Mouse (Mus musculus) cerebellum, postnatal 4 days (tissue): ENCODE results near the gene Letmd1.
"Not testable (repeated sequence)": the region's sequence is repeated elsewhere in the genome, so short reads cannot be mapped to it uniquely, and the experiment has no call there.

ENCODE experiments used
- DNase-seq, 2 experiments: peaks; one replicate each; pipeline ENCODE4 v3.0.0; 2022; ENCODE audit warnings: low spot score in 2 of 2, mixed read lengths in 1 of 2

Gene Letmd1

GRCm38 (mm10) chr15:100468295-100469188, at the start of gene Letmd1:
Letmd1 (plus strand) TSS chr15:100469023.
- peak; percentile 82 to 89 for DNase-seq

- DNase-seq: no peak
Measured at GRCm38 (mm10) chr15:100419311-100419710, 49.5 kb upstream of the Letmd1 start.

- DNase-seq: no peak
Measured at GRCm38 (mm10) chr15:100419901-100420745, 48.7 kb upstream of the Letmd1 start.

GRCm38 (mm10) chr15:100421059-100421757, 47.6 kb upstream of the Letmd1 start:
- no peak for DNase-seq

- DNase-seq: not testable (repeated sequence)
Measured at GRCm38 (mm10) chr15:100421758-100422197, 47.0 kb upstream of the Letmd1 start, which contains the start of gene Gm5475. Gm5475 (plus strand) TSS chr15:100422147.

DNA sequence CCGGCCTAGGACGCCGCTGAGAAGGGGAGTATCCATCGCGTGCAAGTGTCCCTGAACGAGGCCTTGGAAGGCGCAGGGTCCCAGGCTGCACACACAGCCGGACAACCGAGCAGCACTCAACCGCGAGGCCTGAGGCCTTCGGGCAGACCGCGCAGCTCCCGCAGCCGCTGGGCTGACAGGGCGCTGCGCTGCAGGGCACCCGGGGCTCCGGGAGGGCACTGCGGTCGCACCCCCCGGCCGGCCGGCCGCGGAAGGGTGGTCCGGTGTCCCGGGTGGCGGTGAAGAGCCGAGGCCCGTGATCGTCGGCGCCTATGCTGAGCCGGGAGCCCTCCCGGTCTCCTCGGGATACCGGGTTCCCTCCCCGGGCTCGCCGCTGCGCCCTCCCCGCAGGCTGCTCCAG, 46.3 kb upstream of the Letmd1 start:
- no peak for DNase-seq

- DNase-seq: peak; percentile 93 to 96
Measured at GRCm38 (mm10) chr15:100422899-100423860, 45.6 kb upstream of the Letmd1 start.

GRCm38 (mm10) chr15:100423916-100424315, 44.9 kb upstream of the Letmd1 start:
- no peak for DNase-seq

DNA sequence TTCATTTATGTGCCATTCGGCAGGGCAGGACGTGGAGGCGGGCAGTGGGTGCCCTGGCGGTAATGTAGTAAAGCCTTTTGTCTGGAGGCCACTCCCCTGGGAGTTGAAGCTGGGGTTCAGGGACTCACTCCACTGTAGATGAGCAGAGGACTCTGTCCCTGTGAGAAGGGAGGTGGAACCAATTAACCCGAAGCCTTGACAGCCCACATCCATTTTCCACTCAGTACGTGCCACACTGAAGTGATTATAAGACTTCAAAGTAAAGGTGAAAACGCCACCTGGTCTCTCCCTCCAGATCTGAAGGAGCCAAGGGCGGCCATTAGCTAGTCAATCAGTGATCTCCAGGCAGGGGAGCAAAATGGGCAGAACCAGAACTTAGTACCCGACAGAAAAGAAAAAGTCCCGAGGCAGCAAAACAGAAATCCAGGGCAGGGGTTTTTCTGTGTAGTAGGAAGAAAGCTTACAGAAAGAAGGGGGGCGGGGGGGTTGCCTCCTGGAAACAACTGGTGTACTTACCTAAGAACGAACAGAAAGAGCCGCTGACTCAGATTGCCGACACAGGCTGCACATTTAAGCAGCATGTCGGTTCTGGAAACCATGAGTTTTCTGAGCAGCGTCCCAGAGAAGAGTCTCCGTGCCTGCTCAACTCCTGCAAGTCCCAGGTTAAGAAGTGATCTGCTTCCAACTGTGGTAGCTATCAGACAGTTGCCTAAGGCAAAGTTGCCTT, 44.3 kb upstream of the Letmd1 start, which contains the start of gene Slc11a2:
Slc11a2 (minus strand) TSS at position 677 of the 727 bp plus-strand sequence.
- DNase-seq: no peak

DNA sequence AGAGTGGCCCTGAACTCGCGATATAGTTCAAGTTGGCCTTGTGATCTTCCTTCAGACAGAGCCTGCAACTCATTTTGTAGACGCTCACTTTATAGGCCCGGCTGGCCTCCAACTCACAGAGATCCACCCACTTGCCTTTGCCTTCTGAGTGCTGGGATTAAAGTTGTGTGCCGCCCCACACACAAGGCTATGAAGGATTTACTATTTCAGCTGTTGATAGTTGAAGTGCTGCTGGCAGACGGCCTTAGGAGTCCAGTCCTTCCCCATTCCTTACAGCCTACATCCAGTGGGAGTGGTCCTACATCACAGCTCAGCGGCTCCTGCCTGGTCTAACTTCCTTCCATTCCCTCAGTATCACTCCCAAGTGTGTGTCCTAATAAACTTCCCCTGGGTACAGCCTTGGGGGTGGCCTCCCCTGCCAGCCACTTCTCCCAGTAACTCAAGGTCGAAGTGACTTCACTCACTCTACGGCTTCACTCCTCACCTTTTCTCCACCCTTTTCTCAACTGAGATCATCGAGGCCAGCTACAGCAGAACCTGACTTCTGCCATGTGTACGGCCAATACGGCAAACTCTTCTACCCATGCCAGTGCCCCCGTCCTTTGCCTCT, 40.4 kb upstream of the Letmd1 start:
- no peak for DNase-seq

DNA sequence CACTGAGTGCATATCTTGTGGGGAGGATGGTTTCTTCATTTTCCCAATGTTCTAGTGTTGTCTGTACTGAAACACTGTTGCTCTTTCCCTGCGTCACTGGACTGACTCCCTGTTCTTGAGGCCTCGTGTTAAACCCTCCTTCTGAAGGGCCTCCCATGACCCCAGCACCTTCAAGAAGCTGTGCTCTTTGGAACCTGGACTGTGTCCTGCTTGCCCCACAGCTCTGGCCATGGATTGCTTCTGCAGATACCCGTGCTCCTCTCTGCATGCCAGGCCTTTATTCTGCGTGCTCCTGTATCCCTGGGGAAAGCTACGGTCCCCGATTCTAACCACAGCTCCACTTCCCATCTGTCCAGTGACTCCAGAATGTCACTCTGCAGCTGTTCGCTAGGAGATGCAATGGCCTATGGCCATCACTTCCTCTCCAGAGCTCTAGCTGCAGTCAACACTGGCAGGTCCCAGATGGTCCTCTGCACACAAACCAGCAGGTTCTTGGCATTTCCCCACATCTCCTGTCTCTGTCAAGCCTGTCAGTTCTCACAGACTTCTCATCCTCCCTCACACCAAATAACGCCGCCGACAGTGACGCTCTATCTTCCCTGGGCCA, 38.8 kb upstream of the Letmd1 start:
- DNase-seq: peak in 1 of 2 experiments; percentile 66

GRCm38 (mm10) chr15:100433234-100433633, 35.6 kb upstream of the Letmd1 start:
- no peak for DNase-seq

DNA sequence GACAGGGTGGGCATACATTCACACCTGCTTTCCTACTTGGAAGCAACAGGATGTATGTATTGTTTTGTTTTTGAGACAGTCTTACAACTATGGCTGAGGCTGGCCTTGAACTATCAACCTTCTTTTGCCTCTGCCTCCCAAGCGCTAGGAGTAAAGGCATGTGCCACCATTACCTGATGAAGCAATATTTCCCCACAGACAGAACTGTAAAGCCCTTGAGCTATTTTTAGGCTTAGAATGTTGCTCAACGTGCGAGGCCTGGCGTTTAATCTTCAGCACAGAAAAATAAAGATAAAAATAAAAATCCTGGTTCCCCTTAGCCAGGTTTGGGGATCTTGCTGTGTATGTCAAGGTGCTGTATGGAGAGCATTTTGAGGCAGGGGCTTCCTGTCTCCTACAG, 32.7 kb upstream of the Letmd1 start:
- no peak for DNase-seq

DNA sequence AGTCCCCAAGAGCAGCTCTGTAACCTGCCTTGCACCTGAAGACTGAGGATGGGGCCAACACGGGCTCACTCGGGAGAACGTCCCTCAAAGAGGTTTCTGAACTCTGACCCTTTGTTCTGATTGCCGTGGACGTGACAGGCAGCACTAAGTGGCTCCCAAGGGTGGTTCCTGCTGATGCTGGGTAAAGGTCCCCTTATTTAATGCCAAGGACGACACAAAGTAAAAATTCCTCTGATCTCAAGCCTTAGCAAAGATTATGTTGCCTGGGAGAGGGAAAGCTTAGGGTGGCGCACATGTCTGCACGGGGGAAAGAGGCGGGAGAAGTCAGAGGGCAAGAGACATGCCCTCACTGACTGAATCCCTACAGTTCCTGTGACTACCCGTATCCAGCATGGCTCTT, 32.3 kb upstream of the Letmd1 start:
- DNase-seq: no peak

DNA sequence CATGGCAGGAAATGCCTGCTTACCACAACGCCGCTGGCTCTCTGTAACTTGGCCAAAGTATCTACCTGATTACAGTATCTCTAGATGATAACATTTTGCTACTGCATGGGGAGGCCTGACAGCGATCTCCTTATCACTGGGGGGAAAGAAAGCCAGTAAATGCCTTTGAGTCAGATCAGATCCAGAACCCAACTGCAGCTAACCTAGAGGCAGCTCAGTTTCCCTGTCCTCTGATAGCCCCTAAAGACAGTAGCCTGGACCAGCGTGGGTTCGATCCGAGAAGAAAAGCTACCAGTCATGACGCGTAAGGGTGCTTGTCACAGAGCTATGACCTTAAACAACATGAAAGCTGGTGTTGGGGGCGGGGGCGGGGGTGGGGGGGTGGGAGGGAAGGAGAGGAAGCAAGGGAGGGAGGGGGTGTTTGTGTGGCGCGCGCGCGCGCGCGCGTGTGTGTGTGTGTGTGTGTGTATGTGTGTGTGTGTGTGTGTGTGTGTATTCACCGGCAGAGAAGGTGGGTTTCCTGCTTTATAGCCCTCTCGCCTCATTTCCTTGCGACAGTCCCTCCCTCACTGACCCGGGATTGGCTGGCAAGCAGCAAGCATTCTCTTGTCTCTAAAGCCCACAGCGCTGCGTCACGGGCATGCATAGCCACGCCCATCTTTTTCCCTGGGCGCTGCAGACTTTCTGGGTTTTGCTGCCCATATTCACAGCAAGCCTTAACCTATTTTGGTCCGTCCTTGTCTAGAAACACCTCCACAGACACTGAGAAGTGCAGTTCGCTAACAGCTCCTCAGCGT, 25.5 kb upstream of the Letmd1 start:
- peak; percentile 58 to 74 for DNase-seq

DNA sequence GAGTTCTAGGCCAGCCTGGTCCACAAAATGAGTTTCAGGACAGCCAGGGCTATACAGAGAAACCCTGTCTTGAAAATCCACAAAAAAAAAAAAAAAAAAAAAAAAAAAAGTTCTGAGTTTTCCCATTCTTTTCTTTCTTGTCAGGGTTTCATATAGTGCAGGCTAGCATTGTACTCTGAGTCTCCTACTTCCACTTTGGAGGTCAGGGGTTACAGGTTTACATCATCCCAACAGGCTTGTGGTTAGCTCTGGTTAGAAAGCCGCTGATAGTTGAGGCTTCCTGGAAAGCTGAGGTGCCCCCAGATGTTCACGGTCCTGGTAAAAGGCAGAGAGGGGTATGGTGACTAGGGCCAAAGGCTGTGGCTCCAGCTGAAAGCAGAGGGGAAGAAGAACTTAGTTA, 21.9 kb upstream of the Letmd1 start:
- no peak for DNase-seq

DNA sequence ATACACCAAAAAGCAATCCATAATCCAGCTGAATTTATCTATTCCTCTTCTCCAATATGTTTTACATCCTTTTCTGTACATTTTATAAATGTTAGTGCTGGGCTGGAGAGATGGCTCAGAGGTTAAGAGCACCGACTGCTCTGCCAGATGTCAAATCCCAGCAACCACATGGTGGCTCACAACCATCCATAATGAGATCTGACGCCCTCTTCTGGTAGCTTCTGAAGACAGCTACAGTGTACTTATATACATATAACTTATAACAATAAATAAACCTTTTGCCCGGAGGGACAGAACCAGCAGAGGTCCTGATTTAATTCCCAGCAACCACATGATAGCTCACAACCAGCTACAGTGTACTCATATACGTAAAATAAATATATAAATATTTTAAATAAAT, 20.3 kb upstream of the Letmd1 start:
- DNase-seq: no peak

- no peak for DNase-seq
Measured at GRCm38 (mm10) chr15:100449495-100449894, 19.3 kb upstream of the Letmd1 start.
